Mouse (Mus musculus): ENCODE data around the gene Fgd3.
A peak's percentile ranks its signal among the peaks of the same experiment; 100 is the strongest.

Fgd3 gene

GRCm38 (mm10) chr13:49341012-49341830 is 21.1 kb upstream of the Fgd3 start, which contains the start of gene Bicd2:
Gene Bicd2, plus strand, starts transcription at chr13:49341585.
- DNase-seq (ENCODE audit: low read depth, low spot score): peak; percentile 98

DNA sequence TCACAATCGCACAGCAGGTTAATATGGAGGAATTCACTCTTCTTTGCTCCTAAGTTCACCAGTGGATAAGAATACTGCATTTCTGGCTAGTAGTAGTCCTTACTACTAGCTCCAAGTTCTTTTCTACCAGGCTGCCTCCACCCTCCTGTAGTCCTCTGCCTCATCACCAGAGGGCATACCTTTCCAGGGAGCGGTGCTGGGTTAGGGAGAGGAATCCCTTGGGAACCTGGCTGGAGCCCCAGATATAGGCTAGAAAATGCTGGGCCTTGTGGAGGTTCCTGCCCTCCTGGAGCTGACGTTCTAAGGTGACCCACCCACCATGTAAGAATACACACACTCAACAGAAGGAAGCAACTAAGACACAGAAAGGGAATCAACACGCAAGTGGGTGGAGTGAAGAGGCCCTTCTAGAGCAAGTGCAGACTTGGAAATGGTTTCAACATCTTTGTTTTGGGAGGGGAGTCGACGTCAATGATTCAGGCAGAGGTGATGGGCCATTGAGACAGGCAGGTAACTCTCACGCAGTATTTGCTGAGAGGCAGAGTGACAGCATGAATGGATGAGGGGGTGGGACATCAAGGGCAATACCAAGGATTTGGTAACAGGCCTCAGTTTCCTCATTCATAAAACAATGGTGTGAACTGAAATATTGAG is 18.9 kb upstream of the Fgd3 start:
- peak; percentile 41 for DNase-seq (ENCODE audit: low read depth, low spot score)

- DNase-seq (ENCODE audit: low read depth, low spot score): no peak
Observed at GRCm38 (mm10) chr13:49335077-49335982, 15.2 kb upstream of the Fgd3 start.

DNA sequence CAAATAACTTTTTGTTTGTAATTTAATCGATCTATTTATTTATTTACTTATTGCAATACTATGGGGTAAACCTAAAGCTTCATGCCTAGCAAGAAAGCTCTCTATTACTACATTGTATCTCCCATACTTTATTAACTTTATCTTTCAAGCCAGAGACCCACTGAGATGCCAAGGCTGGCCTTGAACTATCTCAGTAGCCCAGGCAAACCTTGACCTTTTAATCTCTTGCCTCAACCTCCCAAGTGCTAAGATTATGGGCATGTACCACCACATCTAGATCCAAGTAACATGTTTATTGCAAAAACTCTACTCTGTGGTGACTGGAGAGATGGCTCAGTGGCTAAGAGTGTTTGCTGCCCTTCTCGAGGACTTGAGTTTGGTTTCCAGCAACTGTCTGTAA is 13.1 kb upstream of the Fgd3 start:
- no peak for DNase-seq (ENCODE audit: low read depth, low spot score)

- DNase-seq (ENCODE audit: low read depth, low spot score): no peak
Observed at GRCm38 (mm10) chr13:49328101-49328500, 8.0 kb upstream of the Fgd3 start.

- DNase-seq (ENCODE audit: low read depth, low spot score): peak; percentile 47
Observed at GRCm38 (mm10) chr13:49326246-49327206, 6.4 kb upstream of the Fgd3 start.

DNA sequence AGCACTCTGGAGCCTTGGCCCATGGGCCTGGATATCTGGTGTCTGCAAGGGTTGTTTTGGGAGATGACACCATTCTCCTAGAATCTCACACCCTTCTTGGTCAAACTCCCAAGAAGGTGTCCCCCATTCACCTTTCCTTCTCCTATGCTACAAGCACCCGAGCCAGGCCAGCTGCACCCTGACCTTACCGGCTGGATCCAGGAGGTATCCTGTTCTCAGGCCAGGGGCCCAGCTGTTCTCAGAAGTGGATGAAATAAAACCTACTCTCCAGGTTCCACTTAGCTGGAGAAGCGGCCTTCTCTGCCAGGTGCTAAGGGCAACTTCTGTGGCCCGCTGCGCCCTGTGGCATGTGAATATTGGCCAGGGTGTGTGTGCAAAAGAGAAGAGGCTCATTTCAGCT is 4.8 kb upstream of the Fgd3 start:
- no peak for DNase-seq (ENCODE audit: low read depth, low spot score)

GRCm38 (mm10) chr13:49322739-49323138 is 2.6 kb upstream of the Fgd3 start:
- DNase-seq (ENCODE audit: low read depth, low spot score): no peak

DNA sequence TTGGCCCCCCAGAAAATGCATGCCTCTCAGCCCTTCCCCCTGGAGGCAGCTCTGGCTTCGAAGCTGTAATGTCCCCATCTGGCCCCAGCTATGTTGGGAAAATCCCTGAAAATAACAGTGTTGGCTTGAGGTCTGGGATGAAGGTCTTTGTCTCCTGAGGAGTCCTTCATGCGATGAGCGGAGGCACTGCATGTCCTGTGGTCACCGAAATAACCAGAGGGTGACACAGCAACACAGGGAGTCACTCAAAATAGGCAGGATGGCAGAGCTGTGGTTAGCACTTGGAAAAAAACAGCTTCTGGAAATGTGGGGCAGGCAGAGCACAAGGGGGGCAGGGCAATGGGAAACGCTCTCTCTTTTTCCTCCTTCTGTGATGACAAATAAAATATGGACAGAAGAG is 2.1 kb upstream of the Fgd3 start:
- no peak for DNase-seq (ENCODE audit: low read depth, low spot score)

DNA sequence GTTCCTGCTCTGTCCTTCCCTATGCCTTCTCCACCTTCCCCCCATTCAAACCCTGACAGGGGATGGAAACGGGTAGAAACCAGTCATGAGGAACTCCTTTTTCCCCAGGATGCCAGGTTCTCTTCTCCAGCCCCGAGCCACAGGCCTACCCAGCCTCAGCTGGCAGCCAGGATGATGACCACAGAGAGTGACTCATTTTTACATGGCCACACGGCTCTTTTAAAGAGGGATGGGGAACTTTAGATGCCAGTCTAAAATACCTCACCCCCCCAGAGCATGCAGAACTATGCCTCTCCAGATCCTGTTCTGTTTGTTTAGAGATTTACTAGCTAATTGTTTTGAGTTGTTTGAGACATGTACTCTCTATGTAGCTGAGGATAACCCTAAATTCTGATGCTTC is 1.3 kb upstream of the Fgd3 start:
- DNase-seq (ENCODE audit: low read depth, low spot score): no peak

DNA sequence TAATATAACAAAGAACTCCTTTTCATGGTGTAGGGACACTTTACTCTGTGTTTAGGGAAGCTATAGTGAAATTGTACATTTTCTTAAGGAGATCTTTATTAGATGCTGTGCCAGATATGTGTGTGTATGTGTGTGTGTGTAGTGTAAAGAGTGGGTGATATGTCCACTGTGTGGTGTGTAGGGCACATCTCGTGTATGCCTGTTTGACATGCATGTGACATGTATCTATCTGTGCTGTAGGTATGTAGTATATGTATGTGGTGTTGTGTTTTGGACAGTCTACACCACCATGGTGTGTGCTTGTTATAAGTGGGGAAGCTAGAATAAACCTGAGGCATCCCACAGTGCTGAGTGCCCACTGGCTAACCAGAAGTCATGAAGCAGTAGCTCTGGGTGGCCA is 403 bp upstream of the Fgd3 start:
- DNase-seq (ENCODE audit: low read depth, low spot score): no peak

DNA sequence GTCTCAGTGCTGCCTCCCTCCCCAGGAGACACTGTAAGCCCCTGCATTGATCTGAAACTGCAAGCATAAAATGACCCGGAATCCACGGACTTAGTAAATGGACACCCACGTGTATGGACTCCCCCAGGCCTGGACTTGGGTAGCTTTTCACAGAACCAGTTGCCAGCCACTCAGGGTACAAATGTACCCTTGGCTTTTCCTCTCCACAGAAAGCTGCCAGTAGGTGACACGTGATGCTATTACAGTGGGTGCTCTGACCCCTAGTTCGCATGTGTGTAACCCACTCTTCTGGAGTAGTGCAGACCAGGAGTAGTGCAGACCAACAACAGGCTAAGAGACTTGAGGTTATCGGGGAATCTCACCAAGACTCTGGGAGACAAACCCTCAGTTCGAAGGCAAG is 2.2 kb downstream of the Fgd3 start:
- no peak for DNase-seq (ENCODE audit: low read depth, low spot score)

DNA sequence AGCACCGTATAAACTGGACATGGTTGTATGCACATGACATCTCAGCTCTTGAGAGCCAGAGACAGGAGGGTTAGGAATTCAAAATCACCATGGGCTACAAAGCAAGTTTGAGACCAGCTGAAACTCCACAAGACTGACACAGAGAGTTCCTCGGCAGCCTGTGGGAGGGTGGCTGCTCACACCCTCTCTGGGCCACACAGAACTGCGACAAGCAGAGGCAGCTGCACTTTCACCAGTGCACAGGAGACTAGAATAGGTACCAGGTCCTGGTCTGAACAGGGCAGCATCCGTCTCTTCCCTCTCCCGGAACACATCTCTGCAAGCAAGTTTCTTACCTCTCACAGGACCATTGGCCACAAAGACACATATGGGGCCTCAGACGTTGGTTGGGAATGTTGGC is 2.6 kb downstream of the Fgd3 start:
- DNase-seq (ENCODE audit: low read depth, low spot score): no peak

DNA sequence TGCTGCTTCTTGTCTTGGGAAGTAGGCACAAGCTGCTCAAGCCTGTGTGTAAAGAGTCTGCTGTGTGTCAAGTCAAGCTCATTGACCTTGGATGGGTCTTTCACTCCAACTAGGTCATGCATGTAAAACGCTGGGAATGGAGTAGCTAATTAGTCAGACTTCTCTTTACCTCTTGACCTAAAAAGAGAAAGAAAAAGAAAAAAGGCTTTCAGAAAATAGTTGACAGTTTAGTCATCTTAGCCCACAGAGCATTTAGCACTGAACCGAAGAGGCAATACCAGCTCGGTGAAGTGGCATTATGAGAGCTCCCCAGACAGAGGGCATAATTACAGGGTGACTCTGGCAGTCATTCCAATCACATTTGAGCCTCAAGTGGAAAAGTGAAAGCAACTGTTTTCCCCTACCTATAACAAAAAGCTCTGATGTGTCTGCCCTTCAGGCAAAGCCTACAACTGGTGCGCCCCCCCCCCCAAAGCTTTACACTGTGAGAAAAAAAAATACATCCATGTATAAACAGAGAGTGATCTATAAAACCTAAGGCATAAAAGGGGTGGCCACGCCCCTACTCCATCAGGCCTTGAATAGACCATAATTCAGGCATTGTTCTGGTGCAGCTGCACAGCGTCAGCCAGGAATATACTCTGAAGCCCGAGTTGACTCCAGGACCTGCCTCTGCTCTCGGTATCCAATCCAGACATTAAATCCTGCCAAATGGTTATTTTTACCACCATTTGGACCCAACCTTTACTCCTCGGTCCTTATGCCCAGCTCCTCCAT is 3.5 kb downstream of the Fgd3 start:
- no peak for DNase-seq (ENCODE audit: low read depth, low spot score)

- peak; percentile 4 for DNase-seq (ENCODE audit: low read depth, low spot score)
Observed at GRCm38 (mm10) chr13:49311642-49312041, 8.5 kb downstream of the Fgd3 start.

GRCm38 (mm10) chr13:49309501-49309900 is 10.6 kb downstream of the Fgd3 start:
- DNase-seq (ENCODE audit: low read depth, low spot score): no peak

DNA sequence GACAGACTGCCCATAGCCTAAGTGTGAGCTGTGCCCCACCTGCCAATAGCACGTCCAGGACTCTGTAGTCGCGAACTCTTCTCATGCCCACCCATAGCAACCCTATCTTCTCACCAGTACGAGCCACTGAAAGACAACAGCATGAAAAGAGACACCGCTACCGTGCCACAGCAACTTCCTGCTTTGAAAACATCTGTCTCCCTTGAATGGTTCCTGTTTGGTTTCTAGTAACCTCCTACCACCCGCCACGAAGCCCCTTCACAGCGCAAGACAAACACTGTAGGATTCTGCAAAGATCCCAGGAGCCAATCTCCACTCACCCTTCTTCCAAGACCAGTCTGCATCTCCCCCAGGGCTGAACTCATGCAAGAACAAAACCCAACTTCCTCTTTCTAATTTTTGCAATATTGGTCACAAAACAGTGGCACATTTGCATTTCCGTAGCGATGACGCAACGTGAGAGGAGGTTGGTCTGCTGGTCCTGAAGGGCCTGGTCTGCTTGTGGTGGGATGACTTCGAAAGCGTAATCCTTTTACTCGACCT is 11.2 kb downstream of the Fgd3 start:
- DNase-seq (ENCODE audit: low read depth, low spot score): no peak

DNA sequence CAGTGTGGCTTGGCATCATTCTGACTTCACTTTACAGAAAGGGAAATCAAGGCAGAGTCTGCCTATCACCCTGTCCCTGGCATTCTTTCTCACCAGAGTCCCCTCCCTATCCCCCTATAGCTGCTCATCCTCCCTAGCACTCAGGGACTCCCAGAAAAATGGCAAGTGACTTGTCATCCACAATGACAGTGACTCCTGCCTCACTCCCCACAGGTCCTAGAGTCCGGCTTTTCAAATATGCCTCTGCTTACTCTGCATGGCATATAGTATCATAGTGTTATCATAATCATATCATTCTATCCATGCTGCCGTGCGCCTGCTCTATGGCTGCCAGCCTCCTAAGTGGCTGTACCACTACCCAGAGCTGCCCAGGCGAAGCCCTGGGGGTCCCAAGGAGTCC is 11.9 kb downstream of the Fgd3 start:
- DNase-seq (ENCODE audit: low read depth, low spot score): no peak

GRCm38 (mm10) chr13:49307311-49307969 is 12.7 kb downstream of the Fgd3 start:
- no peak for DNase-seq (ENCODE audit: low read depth, low spot score)

Measured in ES-CJ7 (cell line).